Mouse (Mus musculus): ENCODE measurements around the gene Cfap54. TPM values are rescaled to one million over a fixed set of nuclear protein-coding genes. Genes with fewer than 3 reads are reported as not detected.

Gene Cfap54
- polyA plus RNA-seq, 1 experiment from 2014 or later, result 0.80 TPM

DNA sequence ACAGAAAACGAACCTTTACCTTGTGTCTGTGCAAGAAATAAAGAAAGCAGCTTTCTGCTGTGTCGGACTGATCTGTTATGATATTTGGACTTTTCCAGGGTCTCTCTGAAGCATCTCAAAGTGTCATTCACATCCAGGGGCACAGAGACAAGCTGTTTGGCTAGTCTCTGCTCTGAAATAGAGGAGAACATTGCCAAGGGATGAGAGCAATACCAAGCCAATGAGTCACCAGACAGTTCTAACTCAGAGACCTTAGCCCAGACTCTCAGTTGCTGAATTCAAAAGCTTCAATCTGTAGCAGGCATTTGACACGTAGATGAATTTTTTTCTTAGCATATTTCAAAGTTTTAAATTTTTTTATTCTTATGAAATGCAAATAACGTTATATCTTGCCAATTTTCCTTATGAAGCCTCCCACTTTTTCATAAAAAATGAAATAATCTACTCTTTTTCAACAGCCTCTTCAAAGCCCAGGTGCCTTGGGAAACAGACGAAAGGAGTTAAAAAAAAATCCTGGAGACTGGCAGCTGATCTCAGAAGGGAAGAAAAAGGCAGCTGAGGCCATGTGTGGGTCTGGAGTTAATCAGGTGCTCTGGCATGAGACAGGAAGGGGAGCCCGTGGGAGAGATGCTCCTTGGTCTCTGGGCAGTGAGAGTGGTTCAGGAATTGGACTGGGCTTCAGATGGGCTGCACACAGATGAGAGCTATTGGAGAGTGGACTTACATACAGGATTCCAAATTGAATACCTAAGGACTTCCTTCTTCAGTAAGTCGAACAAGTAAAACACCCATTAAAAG, 138.4 kb downstream of the Cfap54 start:
- Histone ChIP-seq H3K4me3 (replicated peaks; ENCODE audit: low read depth, low read length) (no peak overlapping the region), H3K9me3 (replicated peaks; ENCODE audit: low read length) (no peaks in the 10 kb centered on the region), H3K36me3 (ENCODE audit: insufficient read depth, low read length) (no peaks in the 10 kb centered on the region), H3K27me3 (ENCODE audit: insufficient read depth, low read length) (no peaks in the 10 kb centered on the region), H3K9ac (ENCODE audit: low read depth, low read length) (no peak overlapping the region), H3K27ac (no peak overlapping the region), H3K4me1 (replicated peaks; ENCODE audit: insufficient read depth, low read length) (no peaks in the 10 kb centered on the region), H3K4me2 (ENCODE audit: low read length) (no peak overlapping the region)
- WGBS, result 77% methylated on average over 7 of the region's 7 CpGs
- no peak for ATAC-seq (replicated peaks; ENCODE audit: low FRiP score, low read depth)
- no peak for TF ChIP-seq CTCF (IDR thresholded peaks at IDR 0.05; ENCODE audit: low read depth)
- DNase-seq (ENCODE audit: low spot score), result no peak

DNA sequence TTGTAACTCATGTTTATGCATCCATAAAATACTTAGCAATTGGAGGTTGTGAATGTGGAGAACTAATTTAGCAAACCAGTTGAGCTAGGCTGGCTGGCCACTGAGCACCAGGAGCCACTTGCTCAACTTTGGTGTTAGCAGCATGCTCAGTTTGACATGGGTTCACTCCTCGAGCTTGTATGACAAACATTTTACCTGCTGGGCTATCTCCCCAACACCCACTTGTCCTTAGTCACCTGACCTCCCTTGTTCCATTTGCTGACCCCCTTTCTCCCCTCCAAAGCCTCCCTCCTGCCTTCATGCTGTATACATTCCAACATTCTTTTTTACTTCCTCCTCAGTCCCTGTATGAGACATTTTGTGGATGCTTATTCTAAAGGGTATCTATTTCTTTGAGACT, 139.8 kb downstream of the Cfap54 start:
- H3K4me1 ChIP-seq (replicated peaks; ENCODE audit: insufficient read depth, low read length), result no peaks in the 10 kb centered on the region
- no peak overlapping the region for H3K4me3 ChIP-seq (replicated peaks; ENCODE audit: low read depth, low read length)
- no peak overlapping the region for H3K4me2 ChIP-seq (ENCODE audit: low read length)
- TF ChIP-seq CTCF (IDR thresholded peaks at IDR 0.05; ENCODE audit: low read depth), result no peak
- no peak overlapping the region for H3K27ac ChIP-seq
- H3K36me3 ChIP-seq (ENCODE audit: insufficient read depth, low read length), result no peaks in the 10 kb centered on the region
- H3K9ac ChIP-seq (ENCODE audit: low read depth, low read length), result no peak overlapping the region
- no peak for DNase-seq (ENCODE audit: low spot score)
- ATAC-seq (replicated peaks; ENCODE audit: low FRiP score, low read depth), result no peak
- no peaks in the 10 kb centered on the region for H3K27me3 ChIP-seq (ENCODE audit: insufficient read depth, low read length)
- no peaks in the 10 kb centered on the region for H3K9me3 ChIP-seq (replicated peaks; ENCODE audit: low read length)
- WGBS, result 67% methylated on average over 1 of the region's 1 CpGs

DNA sequence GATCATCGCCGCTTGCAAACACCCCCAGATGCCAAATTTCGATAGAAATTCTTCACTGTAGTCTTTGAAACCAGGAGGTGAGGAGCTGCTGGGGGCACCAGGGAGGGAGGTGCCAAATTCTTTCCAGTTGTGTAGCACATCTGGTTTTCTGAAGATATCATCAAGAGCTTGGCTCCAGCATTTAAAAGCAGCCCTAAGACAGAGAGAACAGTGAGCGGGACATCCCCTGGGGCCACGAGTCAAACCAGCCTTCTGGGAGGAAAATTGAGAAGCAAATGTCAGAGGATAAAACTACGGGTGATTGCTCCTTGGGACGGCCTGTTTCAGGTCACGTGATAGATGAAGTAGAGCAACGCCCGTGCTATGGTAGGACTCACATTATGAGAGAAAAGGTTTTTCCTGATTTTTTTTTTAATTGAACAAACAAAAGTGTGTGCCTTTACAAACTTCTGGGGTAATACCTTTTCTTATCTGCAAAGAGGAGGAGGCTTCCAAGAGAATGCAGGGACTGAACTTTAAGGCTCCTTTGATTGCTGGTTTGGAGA, 143.6 kb downstream of the Cfap54 start:
- WGBS, result 35% methylated on average over 10 of the region's 10 CpGs
- ATAC-seq (replicated peaks; ENCODE audit: low FRiP score, low read depth), result no peak
- peak; percentile 25 for DNase-seq (ENCODE audit: low spot score)
- H3K4me3 ChIP-seq (replicated peaks; ENCODE audit: low read depth, low read length), result no peak overlapping the region
- H3K9me3 ChIP-seq (replicated peaks; ENCODE audit: low read length), result no peaks in the 10 kb centered on the region
- H3K4me1 ChIP-seq (replicated peaks; ENCODE audit: insufficient read depth, low read length), result no peaks in the 10 kb centered on the region
- H3K27ac ChIP-seq, result no peak overlapping the region
- H3K36me3 ChIP-seq (ENCODE audit: insufficient read depth, low read length), result no peaks in the 10 kb centered on the region
- TF ChIP-seq CTCF (IDR thresholded peaks at IDR 0.05; ENCODE audit: low read depth), result no peak
- H3K27me3 ChIP-seq (ENCODE audit: insufficient read depth, low read length), result no peaks in the 10 kb centered on the region
- no peak overlapping the region for H3K9ac ChIP-seq (ENCODE audit: low read depth, low read length)
- no peak overlapping the region for H3K4me2 ChIP-seq (ENCODE audit: low read length)

DNA sequence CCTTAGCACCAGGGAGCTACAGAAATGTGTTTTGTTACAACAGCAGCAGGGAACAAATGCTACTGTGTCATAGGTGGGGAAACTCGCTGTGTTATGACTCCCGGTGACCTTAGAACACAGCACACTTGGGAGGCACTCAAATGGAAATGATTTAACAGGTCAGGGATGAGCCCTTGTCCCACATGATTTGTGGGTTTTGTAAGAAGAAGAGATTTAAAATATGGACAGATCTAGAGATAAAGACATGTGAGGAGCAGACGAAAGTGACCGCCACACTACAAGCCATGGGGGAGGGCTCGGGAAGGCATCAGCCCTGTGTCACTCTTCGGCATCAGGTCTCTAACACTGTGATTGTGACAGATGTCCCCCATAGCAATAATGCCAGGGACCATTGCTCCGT, 144.3 kb downstream of the Cfap54 start:
- H3K4me2 ChIP-seq (ENCODE audit: low read length), result no peak overlapping the region
- H3K36me3 ChIP-seq (ENCODE audit: insufficient read depth, low read length), result no peaks in the 10 kb centered on the region
- H3K9ac ChIP-seq (ENCODE audit: low read depth, low read length), result no peak overlapping the region
- H3K4me1 ChIP-seq (replicated peaks; ENCODE audit: insufficient read depth, low read length), result no peaks in the 10 kb centered on the region
- H3K27ac ChIP-seq, result no peak overlapping the region
- DNase-seq (ENCODE audit: low spot score) (no peak), ATAC-seq (replicated peaks; ENCODE audit: low FRiP score, low read depth) (no peak)
- no peaks in the 10 kb centered on the region for H3K9me3 ChIP-seq (replicated peaks; ENCODE audit: low read length)
- H3K4me3 ChIP-seq (replicated peaks; ENCODE audit: low read depth, low read length), result no peak overlapping the region
- no peaks in the 10 kb centered on the region for H3K27me3 ChIP-seq (ENCODE audit: insufficient read depth, low read length)
- 46% methylated on average over 7 of the region's 7 CpGs for WGBS
- no peak for TF ChIP-seq CTCF (IDR thresholded peaks at IDR 0.05; ENCODE audit: low read depth)

DNA sequence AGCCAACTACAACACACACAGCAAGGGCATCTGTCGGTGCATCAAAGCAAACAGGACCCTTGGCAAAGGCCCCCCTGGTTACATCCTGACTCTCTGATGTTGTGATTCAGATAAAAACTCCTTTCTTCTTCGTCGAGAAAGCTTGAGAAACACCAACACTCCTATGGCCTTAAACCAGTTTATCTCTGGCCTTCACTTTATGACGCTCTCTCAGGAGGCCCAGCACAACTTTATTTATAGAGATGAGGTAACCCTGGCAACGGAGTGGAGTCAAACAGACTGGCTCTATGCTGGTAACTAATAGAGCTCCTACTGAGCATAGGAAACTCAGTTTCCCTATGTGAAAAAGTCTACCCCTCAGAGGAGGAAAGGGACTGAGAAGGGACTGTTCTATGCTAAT, 146.9 kb downstream of the Cfap54 start:
- Histone ChIP-seq H3K4me1 (replicated peaks; ENCODE audit: insufficient read depth, low read length) (no peaks in the 10 kb centered on the region), H3K9ac (ENCODE audit: low read depth, low read length) (no peak overlapping the region), H3K4me2 (ENCODE audit: low read length) (no peak overlapping the region), H3K9me3 (replicated peaks; ENCODE audit: low read length) (no peaks in the 10 kb centered on the region), H3K36me3 (ENCODE audit: insufficient read depth, low read length) (no peaks in the 10 kb centered on the region), H3K4me3 (replicated peaks; ENCODE audit: low read depth, low read length) (no peak overlapping the region), H3K27ac (no peak overlapping the region), H3K27me3 (ENCODE audit: insufficient read depth, low read length) (no peaks in the 10 kb centered on the region)
- no peak for TF ChIP-seq CTCF (IDR thresholded peaks at IDR 0.05; ENCODE audit: low read depth)
- no peak for DNase-seq (ENCODE audit: low spot score)
- WGBS, result 31% methylated on average over 5 of the region's 5 CpGs
- ATAC-seq (replicated peaks; ENCODE audit: low FRiP score, low read depth), result no peak

DNA sequence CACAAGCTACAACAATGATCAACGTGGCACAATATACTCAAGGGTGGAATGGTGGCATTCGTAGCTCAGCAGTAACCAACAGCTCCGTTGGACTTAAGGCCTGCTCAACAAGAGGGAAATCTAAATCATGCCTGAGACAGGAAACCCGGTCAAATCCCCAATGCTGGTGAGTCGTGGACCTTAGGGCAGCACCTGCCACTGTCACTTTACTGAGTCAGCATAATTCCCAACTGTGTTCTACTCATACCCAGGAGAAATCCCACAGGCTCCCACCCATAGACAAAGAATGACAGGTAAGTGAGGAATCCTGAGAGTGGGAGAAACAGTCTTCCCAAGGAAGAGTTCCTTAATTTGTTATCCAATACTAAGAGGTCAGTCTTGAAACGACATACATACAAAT, 147.8 kb downstream of the Cfap54 start:
- WGBS, result 67% methylated on average over 6 of the region's 6 CpGs
- H3K36me3 ChIP-seq (ENCODE audit: insufficient read depth, low read length), result no peaks in the 10 kb centered on the region
- H3K27ac ChIP-seq, result no peak overlapping the region
- H3K27me3 ChIP-seq (ENCODE audit: insufficient read depth, low read length), result no peaks in the 10 kb centered on the region
- H3K4me3 ChIP-seq (replicated peaks; ENCODE audit: low read depth, low read length), result no peak overlapping the region
- H3K9me3 ChIP-seq (replicated peaks; ENCODE audit: low read length), result no peaks in the 10 kb centered on the region
- no peak overlapping the region for H3K9ac ChIP-seq (ENCODE audit: low read depth, low read length)
- ATAC-seq (replicated peaks; ENCODE audit: low FRiP score, low read depth) (no peak), DNase-seq (ENCODE audit: low spot score) (no peak)
- no peaks in the 10 kb centered on the region for H3K4me1 ChIP-seq (replicated peaks; ENCODE audit: insufficient read depth, low read length)
- no peak for TF ChIP-seq CTCF (IDR thresholded peaks at IDR 0.05; ENCODE audit: low read depth)
- no peak overlapping the region for H3K4me2 ChIP-seq (ENCODE audit: low read length)
